Mouse (Mus musculus): ENCODE measurements at regions not wholly inside any gene's neighbourhood (a gene's known extent, or its start where the extent isn't known, plus 50 kb on each side); places are given as distances from the start of the nearest gene placed in this dataset.
"Not testable (repeated sequence)": the region's sequence is repeated elsewhere in the genome, so short reads cannot be mapped to it uniquely, and the experiment has no call there.

DNA sequence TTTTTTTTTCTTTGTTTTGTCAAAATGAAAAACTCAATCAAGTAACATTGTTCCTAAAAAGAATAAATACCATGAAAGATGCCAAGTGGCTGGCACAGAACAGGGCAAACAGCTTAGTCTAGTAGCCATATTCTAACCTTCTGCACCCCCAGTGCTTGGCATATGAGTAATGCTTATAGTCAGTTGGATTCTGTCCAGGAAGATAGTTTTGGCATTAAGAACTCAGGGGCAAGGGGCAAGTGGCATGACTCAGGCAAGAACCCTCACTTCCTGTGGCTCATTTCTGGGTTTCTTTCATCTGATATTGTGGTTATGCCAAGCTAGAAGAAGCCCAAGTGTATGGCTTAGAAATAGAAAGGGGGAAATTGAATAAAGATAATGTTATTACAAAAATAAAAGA lies 314.1 kb upstream of the Maf start:
- no peak for ATAC-seq

GRCm38 (mm10) chr8:115995320-115995719 lies 287.7 kb upstream of the Maf start:
- no peak for ATAC-seq

DNA sequence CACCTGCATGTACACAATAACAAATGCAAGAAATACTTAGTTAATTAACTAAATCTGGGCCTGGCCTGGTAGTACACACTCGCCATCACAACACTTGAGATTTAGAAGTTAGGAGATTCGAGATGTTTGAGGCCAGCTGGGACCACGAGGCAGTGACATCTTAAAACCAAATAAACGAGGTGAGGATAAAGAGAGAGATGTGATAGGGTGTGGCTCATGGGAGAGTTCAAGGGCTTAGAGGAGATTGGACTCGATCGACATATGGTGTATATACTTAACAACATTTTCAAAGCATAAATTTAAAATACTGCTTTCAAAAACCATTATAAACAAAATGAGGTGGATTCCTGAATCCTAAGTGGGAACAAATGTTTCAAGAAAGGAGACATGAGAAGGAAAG lies 284.4 kb upstream of the Maf start:
- ATAC-seq, result no peak

GRCm38 (mm10) chr8:115983397-115983796 lies 275.8 kb upstream of the Maf start:
- ATAC-seq, result no peak

- ATAC-seq, result no peak
Measured at GRCm38 (mm10) chr8:115982326-115982725, 274.7 kb upstream of the Maf start.

DNA sequence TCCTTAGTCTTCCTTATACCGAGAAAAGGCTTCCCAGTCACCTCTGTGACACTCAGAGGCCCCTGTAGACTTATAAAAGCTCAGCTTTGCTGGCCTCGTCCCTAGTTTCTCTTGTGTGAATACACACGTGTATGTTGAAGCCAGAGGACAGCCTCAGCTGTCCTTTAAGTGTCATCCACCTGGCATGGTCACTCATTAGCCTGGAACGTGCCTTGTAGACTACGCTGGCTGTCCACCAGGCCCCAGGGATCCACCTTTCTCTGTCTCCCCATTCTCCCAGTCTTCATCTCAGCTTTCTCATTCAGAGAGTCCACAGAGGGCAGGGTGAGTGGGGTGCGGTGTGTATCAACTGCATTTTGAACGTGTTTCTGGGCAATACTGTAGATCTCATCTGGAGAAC lies 273.8 kb upstream of the Maf start:
- ATAC-seq, result no peak

GRCm38 (mm10) chr8:115980616-115981015 lies 273.0 kb upstream of the Maf start:
- ATAC-seq, result no peak

GRCm38 (mm10) chr8:115977152-115977551 lies 269.6 kb upstream of the Maf start:
- ATAC-seq, result no peak

- ATAC-seq, result no peak
Measured at GRCm38 (mm10) chr8:115974706-115975105, 267.1 kb upstream of the Maf start.

GRCm38 (mm10) chr8:115971351-115971750 lies 263.8 kb upstream of the Maf start:
- not testable (repeated sequence) for ATAC-seq

DNA sequence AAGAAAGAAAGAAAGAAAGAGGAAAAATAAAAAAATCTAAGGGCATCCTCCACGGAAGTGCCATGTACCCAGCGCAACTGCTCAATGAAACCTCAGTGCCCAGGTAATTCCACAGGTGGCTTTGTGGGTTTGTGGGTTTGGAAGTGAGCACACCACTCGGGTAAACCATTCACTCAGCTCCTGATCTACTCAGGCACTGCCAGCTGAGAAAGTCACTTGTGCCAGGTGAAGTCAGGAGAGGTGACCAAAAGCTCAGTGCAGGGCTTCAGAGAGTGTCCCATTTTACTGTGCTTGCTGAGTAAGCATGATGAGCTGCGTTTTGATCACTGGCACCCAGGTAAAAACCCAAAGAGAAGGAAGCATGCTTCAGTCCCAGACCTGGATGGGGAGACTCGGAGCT lies 260.5 kb upstream of the Maf start:
- ATAC-seq, result no peak

- ATAC-seq, result no peak
Measured at GRCm38 (mm10) chr8:115965981-115966380, 258.4 kb upstream of the Maf start.

- no peak for ATAC-seq
Measured at GRCm38 (mm10) chr8:115955371-115955770, 247.8 kb upstream of the Maf start.

GRCm38 (mm10) chr8:115953783-115954470 lies 246.3 kb upstream of the Maf start:
- no peak for ATAC-seq

DNA sequence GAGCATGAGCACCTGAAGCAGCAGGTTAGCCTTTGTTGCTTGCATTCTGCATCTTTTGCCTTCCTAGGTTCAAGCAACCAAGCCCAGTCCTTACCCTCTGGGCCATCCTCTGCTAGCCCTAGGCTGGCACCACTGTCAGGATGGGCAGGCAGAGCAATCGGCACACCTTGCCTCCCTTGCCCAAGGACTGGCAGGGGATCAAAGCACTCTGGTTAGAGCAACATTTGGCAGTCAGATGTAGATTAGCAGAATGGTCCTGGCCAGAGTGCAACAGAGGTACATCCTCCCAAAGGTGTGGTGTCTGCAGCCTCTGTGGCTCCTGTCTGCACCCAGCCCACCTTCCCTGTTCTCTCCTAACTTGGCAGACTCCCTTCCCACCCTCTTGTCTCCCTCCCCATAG lies 244.9 kb upstream of the Maf start:
- no peak for ATAC-seq

- ATAC-seq, result no peak
Measured at GRCm38 (mm10) chr8:115948916-115949315, 241.3 kb upstream of the Maf start.

DNA sequence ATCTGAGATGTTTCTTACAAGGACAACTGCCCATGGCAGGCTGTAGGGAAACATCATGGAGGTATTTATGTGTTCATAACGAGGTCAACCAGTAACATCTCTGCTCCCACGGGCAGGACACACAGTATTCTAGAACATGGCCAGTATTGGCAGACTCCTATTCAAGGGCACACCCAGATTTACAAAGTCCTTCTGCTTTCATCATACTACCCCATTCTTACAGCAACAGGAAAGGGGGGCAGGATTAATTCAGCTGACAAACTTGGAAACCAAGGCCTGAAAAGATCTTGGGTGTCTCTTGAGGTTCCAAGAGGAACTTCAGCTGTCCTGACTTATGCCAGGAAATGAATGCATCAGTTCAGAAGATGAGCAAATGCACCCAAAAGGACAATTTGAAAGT lies 240.4 kb upstream of the Maf start:
- ATAC-seq, result no peak

- ATAC-seq, result no peak
Measured at GRCm38 (mm10) chr8:115942731-115943509, 235.3 kb upstream of the Maf start.

DNA sequence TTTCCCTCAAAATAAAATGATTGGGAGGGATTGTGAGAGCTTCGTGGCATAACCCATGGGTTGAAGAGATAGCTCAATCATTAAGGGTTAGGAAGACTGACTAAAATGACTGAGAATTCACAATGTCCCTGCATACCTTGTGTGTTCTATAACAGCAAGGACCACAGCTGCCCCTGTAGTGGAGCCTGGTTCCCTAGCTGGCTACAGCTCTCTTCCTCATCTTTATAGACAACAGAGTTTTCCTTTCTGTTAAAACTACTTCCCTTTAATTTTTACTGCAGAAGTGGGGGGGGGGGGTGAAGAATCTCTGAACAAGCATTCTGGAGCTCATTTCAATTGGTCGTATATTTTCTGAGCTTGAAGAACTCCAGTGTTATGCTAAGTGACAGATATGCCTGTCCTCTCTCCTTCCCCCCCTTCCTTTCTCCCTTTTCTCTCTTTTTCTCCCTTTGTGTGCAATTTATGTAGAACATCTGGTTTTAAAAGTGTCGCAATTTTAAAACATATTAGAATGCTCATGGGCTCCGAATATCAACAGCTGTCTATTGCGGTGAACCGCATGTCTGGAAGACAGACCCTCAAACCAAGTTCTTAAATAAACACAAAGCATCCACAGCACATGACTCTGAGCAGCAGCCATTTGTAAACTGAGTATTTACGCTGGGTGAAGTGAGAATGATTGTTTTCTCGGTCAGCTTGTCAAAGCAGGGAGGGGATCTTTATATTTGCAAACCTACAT lies 222.0 kb upstream of the Maf start:
- no peak for ATAC-seq

- no peak for ATAC-seq
Measured at GRCm38 (mm10) chr8:115921889-115922288, 214.3 kb upstream of the Maf start.

- ATAC-seq, result no peak
Measured at GRCm38 (mm10) chr8:115906650-115907049, 199.1 kb upstream of the Maf start.

- no peak for ATAC-seq
Measured at GRCm38 (mm10) chr8:115903853-115904420, 196.3 kb upstream of the Maf start.

DNA sequence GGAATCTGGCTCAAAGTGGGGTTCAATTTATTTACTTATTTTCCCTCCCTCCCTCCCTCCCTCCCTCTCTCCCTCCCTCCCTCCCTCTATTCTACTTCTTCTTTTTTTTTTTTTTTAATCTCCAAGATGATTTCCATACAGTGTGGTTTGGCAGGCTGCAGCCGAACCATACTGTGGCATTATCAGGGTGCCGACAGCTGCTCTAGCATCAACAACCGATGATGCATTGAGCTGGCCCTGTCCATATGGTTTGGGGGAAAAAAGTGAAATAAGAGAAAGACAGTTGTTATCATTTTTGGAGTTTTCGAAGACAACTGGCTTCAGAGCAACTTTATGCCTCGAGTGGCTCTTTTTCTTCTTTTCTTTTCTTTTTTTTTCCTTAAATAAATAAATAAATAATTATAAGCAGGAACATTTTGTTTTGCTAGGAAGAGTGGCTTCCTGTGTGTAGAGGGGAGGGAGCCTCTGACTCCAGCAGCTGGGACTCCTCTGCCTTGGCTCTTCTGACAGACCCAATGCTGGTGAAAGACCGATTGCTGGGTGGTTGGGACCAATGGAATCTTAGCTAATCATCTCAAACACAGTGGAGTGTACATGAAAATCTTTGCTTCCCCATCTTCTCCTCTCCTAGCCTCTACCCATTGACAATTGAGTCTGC lies 190.1 kb upstream of the Maf start:
- ATAC-seq, result no peak

Data from inflammation-experienced regulatory T-cells, adult 6 months (primary cell).